Mouse (Mus musculus): ENCODE measurements at regions not wholly inside any gene's neighbourhood (a gene's known extent, or its start where the extent isn't known, plus 50 kb on each side); places are given as distances from the start of the nearest gene placed in this dataset.

GRCm38 (mm10) chr5:75880088-75880684 is 98.1 kb downstream of the Kdr start:
- no peak for DNase-seq (ENCODE audit: low spot score in 2 of 2)

GRCm38 (mm10) chr5:75878361-75878760 is 99.9 kb downstream of the Kdr start:
- no peak for DNase-seq (ENCODE audit: low spot score in 2 of 2)

- DNase-seq (ENCODE audit: low spot score in 2 of 2): no peak
These were observed 100.7 kb downstream of the Kdr start for GRCm38 (mm10) chr5:75877609-75877971.

GRCm38 (mm10) chr5:75876871-75877608 is 101.2 kb downstream of the Kdr start:
- DNase-seq (ENCODE audit: low spot score in 2 of 2): no peak

- peak; percentile 56 to 80 for DNase-seq (ENCODE audit: low spot score in 2 of 2)
These were observed 107.1 kb downstream of the Kdr start for GRCm38 (mm10) chr5:75871120-75871519.

GRCm38 (mm10) chr5:75870666-75871065 is 107.6 kb downstream of the Kdr start:
- no peak for DNase-seq (ENCODE audit: low spot score in 2 of 2)

GRCm38 (mm10) chr5:75869535-75869934 is 108.7 kb downstream of the Kdr start:
- no peak for DNase-seq (ENCODE audit: low spot score in 2 of 2)

GRCm38 (mm10) chr5:75865096-75865495 is 113.2 kb downstream of the Kdr start:
- no peak for DNase-seq (ENCODE audit: low spot score in 2 of 2)

GRCm38 (mm10) chr5:75863358-75863757 is 114.9 kb downstream of the Kdr start:
- DNase-seq (ENCODE audit: low spot score in 2 of 2): no peak

- peak; percentile 49 to 75 for DNase-seq (ENCODE audit: low spot score in 2 of 2)
These were observed 115.6 kb downstream of the Kdr start for GRCm38 (mm10) chr5:75862630-75862991.

- DNase-seq (ENCODE audit: low spot score in 2 of 2): no peak
These were observed 116.2 kb downstream of the Kdr start for GRCm38 (mm10) chr5:75861916-75862629.

- DNase-seq (ENCODE audit: low spot score in 2 of 2): no peak
These were observed 118.9 kb downstream of the Kdr start for GRCm38 (mm10) chr5:75859316-75859836.

GRCm38 (mm10) chr5:75850855-75851254 is 127.4 kb downstream of the Kdr start:
- no peak for DNase-seq (ENCODE audit: low spot score in 2 of 2)

GRCm38 (mm10) chr5:75847966-75848365 is 130.3 kb downstream of the Kdr start:
- no peak for DNase-seq (ENCODE audit: low spot score in 2 of 2)

- no peak for DNase-seq (ENCODE audit: low spot score in 2 of 2)
These were observed 130.9 kb downstream of the Kdr start for GRCm38 (mm10) chr5:75847341-75847740.

- no peak for DNase-seq (ENCODE audit: low spot score in 2 of 2)
These were observed 132.2 kb downstream of the Kdr start for GRCm38 (mm10) chr5:75846016-75846415.

- DNase-seq (ENCODE audit: low spot score in 2 of 2): no peak
These were observed 134.5 kb downstream of the Kdr start for GRCm38 (mm10) chr5:75843807-75844206.

- no peak for DNase-seq (ENCODE audit: low spot score in 2 of 2)
These were observed 137.8 kb downstream of the Kdr start for GRCm38 (mm10) chr5:75840421-75840820.

- peak in 1 of 2 experiments; percentile 36 for DNase-seq (ENCODE audit: low spot score in 2 of 2)
These were observed 142.7 kb downstream of the Kdr start for GRCm38 (mm10) chr5:75835556-75835961.

- no peak for DNase-seq (ENCODE audit: low spot score in 2 of 2)
These were observed 143.3 kb downstream of the Kdr start for GRCm38 (mm10) chr5:75834766-75835555.

- no peak for DNase-seq (ENCODE audit: low spot score in 2 of 2)
These were observed 145.9 kb downstream of the Kdr start for GRCm38 (mm10) chr5:75832341-75832740.

Measured in layer of hippocampus, adult 8-10 months (tissue).